Mouse (Mus musculus) heart, embryonic 14.5 days (tissue): Measurements from ENCODE around the gene Zfp113. TPM values are rescaled to one million over a fixed set of nuclear protein-coding genes. Genes with fewer than 3 reads are reported as not detected.

ENCODE experiments used
- ATAC-seq: fragments of 200-750 bp; cut with Nextera tagmentation; 2 replicates; pipeline ENCODE4 v1.8.0; 2017; ENCODE audit warnings: low read depth, moderate TSS enrichment; ENCODE audit not compliant: insufficient number of reproducible peaks, insufficient read depth, low FRiP score
- H3K27ac ChIP-seq, 2 experiments: fragments of 200-500 bp in 1 of 2; fragments of 300-500 bp in 1 of 2; sonication (generic) in 1 of 2; replicated peaks in 1 of 2; 2 replicates each; pipeline ENCODE4 v1.5.1; 2012 to 2014; ENCODE audit warnings: low read depth in 2 of 2, low read length in 2 of 2, control low read depth in 1 of 2, mild to moderate bottlenecking in 1 of 2, mixed read lengths in 1 of 2; ENCODE audit not compliant: control insufficient read depth in 1 of 2, insufficient read depth in 1 of 2
- H3K27me3 ChIP-seq: fragments of 300-500 bp; sonication (generic); 2 replicates; pipeline ENCODE4 v1.6.1; 2014; ENCODE audit warnings: mild to moderate bottlenecking, low read length, control low read depth; ENCODE audit not compliant: control insufficient read depth, insufficient read depth
- H3K36me3 ChIP-seq: fragments of 300-500 bp; sonication (generic); 2 replicates; pipeline ENCODE4 v1.6.1; 2014; ENCODE audit warnings: mild to moderate bottlenecking, control low read depth, low read length, mixed read lengths; ENCODE audit not compliant: control insufficient read depth, insufficient read depth
- H3K4me1 ChIP-seq, 2 experiments: fragments of 200-500 bp in 1 of 2; fragments of 300-500 bp in 1 of 2; sonication (generic) in 1 of 2; 2 replicates each; pipeline ENCODE4 v1.6.1; 2012 to 2014; ENCODE audit warnings: low read length in 2 of 2, control low read depth in 1 of 2, mixed read lengths in 1 of 2; ENCODE audit not compliant: control insufficient read depth in 2 of 2, insufficient read depth in 2 of 2
- H3K4me2 ChIP-seq: fragments of 300-500 bp; sonication (generic); 2 replicates; pipeline ENCODE4 v1.6.1; 2014; ENCODE audit warnings: mild to moderate bottlenecking, low read length
- H3K4me3 ChIP-seq, 2 experiments: fragments of 200-500 bp in 1 of 2; fragments of 300-500 bp in 1 of 2; sonication (generic) in 1 of 2; 2 replicates each; pipeline ENCODE4 v1.5.1; 2012 to 2014; ENCODE audit warnings: low read length in 2 of 2, mild to moderate bottlenecking in 2 of 2, control low read depth in 1 of 2, low read depth in 1 of 2, moderate library complexity in 1 of 2; ENCODE audit not compliant: control insufficient read depth in 1 of 2, insufficient read depth in 1 of 2
- H3K9ac ChIP-seq: fragments of 300-500 bp; sonication (generic); 2 replicates; pipeline ENCODE4 v1.6.1; 2014; ENCODE audit warnings: mild to moderate bottlenecking, low read length
- H3K9me3 ChIP-seq: fragments of 300-500 bp; sonication (generic); 2 replicates; pipeline ENCODE4 v1.6.1; 2016; ENCODE audit warnings: low read length, control low read depth; ENCODE audit not compliant: control insufficient read depth
- WGBS: fragments of 180-500 bp; shearing (Covaris S2); extraction: QIAGEN DNeasy Blood & Tissue Kit; methylation state at CpG from one replicate; pipeline ENCODE4 v1.1.7; 2014; 5-methylcytosine and 5-hydroxymethylcytosine counted together
- microRNA counts: library from miRNA; unstranded; fragments of <30 nt; microRNA quantifications from one replicate; lab custom pipeline; 2016
- microRNA-seq: library from miRNA; unstranded; fragments of <30 nt; microRNA quantifications from one replicate; pipeline ENCODE4, GENCODE M21; 2016
- polyA plus RNA-seq: library from polyadenylated mRNA; unstranded; fragments of >200 nt; fragmentation: Nextera tagmentation; extraction: Ambion mirVana; gene quantifications from 2 replicates; pipeline ENCODE4 v1.2.1, GENCODE M21; 2014

Gene Zfp113
- polyA plus RNA-seq, 1 experiment from 2014 or later, result 10.3 TPM

GRCm38 (mm10) chr5:138104976-138105375 lies 50.6 kb downstream of the Zfp113 start:
- Histone ChIP-seq H3K9me3 (no peaks in the 10 kb centered on the region), H3K4me1 (no peaks in the 10 kb centered on the region), H3K36me3 (peaks cover 50% of the 10 kb centered on the region), H3K4me2 (no peak overlapping the region), H3K4me3 (no peak overlapping the region), H3K9ac (no peak overlapping the region), H3K27ac (no peak overlapping the region), H3K27me3 (no peaks in the 10 kb centered on the region)
- WGBS, result 94% methylated on average over 2 of the region's 2 CpGs
- no peak for ATAC-seq

DNA sequence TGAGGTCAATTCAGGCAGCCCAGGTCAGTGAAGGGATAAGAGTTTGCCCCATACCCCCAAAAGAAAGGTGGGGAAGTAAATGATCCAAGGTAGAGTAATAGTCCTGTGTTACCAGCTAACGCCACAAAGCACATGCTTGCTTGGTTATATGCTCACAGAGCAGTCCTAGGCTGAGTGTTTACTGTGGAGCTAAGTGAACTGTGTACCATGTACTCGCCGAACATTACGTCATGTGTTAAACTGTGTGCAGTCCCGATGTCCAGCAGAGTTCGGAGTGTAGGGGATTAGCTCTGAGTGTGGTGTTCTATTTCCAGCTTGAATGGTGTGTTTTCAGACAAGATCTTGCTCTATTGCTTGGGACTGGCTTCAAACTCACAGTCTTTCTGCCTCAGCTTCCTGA lies 61.1 kb downstream of the Zfp113 start:
- Histone ChIP-seq H3K9ac (no peak overlapping the region), H3K36me3 (peaks cover 68% of the 10 kb centered on the region), H3K4me3 (no peak overlapping the region), H3K4me2 (no peak overlapping the region), H3K27ac (no peak overlapping the region), H3K27me3 (no peaks in the 10 kb centered on the region), H3K4me1 (peaks cover 0 to 3% of the 10 kb centered on the region in 2 experiments; a peak in 1 of 4 replicates), H3K9me3 (no peaks in the 10 kb centered on the region)
- ATAC-seq, result no peak
- WGBS, result 89% methylated on average over 6 of the region's 6 CpGs

DNA sequence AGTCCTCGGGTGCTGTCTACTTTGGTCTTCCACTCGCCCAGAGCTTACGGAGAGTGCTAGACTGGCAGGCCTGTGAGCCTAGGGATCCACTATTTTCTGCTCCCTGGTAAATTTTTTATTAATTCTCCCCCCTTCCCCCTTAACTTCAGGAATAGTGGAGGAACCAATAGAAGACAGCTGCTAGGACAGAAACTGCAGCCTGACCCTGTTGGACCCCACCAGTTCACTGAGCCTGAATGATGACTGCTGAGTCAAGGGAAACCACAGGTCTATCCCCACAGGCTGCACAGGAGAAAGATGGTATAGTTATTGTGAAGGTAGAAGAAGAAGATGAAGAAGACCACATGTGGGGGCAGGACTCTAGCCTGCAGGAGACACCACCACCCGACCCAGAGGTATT lies 62.8 kb downstream of the Zfp113 start:
- Histone ChIP-seq H3K36me3 (peaks cover 65% of the 10 kb centered on the region), H3K27me3 (no peaks in the 10 kb centered on the region), H3K4me2 (no peak overlapping the region), H3K9me3 (no peaks in the 10 kb centered on the region), H3K4me1 (peaks cover 0 to 3% of the 10 kb centered on the region in 2 experiments; a peak in 1 of 4 replicates), H3K4me3 (no peak overlapping the region), H3K27ac (peak overlapping the region in 1 of 2 experiments; percentile 3; a peak in 1 of 4 replicates), H3K9ac (no peak overlapping the region)
- WGBS, result 97% methylated on average over 4 of the region's 4 CpGs
- ATAC-seq, result no peak

DNA sequence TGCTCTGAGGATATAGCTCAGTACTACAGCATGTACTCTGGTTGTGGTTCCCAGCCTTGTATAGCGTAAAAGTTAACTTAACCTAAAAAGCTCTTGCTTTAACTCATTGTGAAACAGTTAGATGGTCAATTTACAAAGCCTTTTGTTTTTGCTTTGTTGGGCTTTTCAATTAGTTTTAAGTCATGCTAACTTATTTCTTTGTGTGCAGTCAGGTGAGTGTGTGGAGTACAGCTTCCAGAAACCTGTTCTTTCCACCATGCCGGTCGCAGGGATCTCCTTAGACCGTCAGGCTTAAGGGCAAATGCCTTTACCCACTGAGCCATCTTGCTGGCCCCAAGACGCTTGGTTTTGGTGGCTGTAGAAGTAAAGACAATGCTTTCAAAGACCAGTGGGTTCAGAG lies 64.8 kb downstream of the Zfp113 start:
- no peaks in the 10 kb centered on the region for H3K27me3 ChIP-seq
- H3K27ac ChIP-seq, result no peak overlapping the region
- H3K9me3 ChIP-seq, result no peaks in the 10 kb centered on the region
- H3K4me1 ChIP-seq, result peaks cover 0 to 13% of the 10 kb centered on the region in 2 experiments; a peak in 2 of 4 replicates
- no peak for ATAC-seq
- no peak overlapping the region for H3K4me2 ChIP-seq
- H3K9ac ChIP-seq, result no peak overlapping the region
- peaks cover 54% of the 10 kb centered on the region for H3K36me3 ChIP-seq
- H3K4me3 ChIP-seq, result no peak overlapping the region
- 92% methylated on average over 5 of the region's 5 CpGs for WGBS

GRCm38 (mm10) chr5:138090271-138090670 lies 65.3 kb downstream of the Zfp113 start:
- Histone ChIP-seq H3K27me3 (no peaks in the 10 kb centered on the region), H3K4me3 (no peak overlapping the region), H3K4me2 (no peak overlapping the region), H3K9ac (no peak overlapping the region), H3K9me3 (no peaks in the 10 kb centered on the region), H3K27ac (no peak overlapping the region), H3K4me1 (peaks cover 0 to 13% of the 10 kb centered on the region in 2 experiments; a peak in 2 of 4 replicates), H3K36me3 (peaks cover 49% of the 10 kb centered on the region)
- WGBS, result 85% methylated on average over 3 of the region's 3 CpGs
- no peak for ATAC-seq

MicroRNAs within 50 kb of the gene (microRNA counts, 519-probe panel; counts per million panel counts)
- microRNA mmu-miR-106b (lab: Ali Mortazavi, UCI) (6,516 counts per million, percentile 91 among the panel's probes with 10 or more counts), microRNA mmu-miR-25 (lab: Ali Mortazavi, UCI) (6,992 counts per million, percentile 93 among the panel's probes with 10 or more counts), microRNA mmu-miR-93 (lab: Ali Mortazavi, UCI) (6,297 counts per million, percentile 90 among the panel's probes with 10 or more counts)

Small RNAs within 50 kb of the gene (microRNA-seq; reads per million reads assigned to microRNA genes)
- gene Mir106b (3,860 reads per million, percentile 90 among the genes with 10 or more reads in this experiment), gene Mir25 (526 reads per million, percentile 74 among the genes with 10 or more reads in this experiment), gene Mir93 (5,507 reads per million, percentile 93 among the genes with 10 or more reads in this experiment)

Other genes with a start within 250 kb of the Zfp113 start
- gene Cyp3a13, start 234.1 kb downstream of the Zfp113 start, polyA plus RNA-seq, result not detected in 2 replicates
- gene Gjc3, start 192.6 kb downstream of the Zfp113 start, polyA plus RNA-seq, result 0.11 TPM in 1 of 2 replicates, not detected in the other
- not detected in 2 replicates for gene Azgp1, start 174.2 kb downstream of the Zfp113 start, polyA plus RNA-seq
- gene Smok3a, start 134.5 kb downstream of the Zfp113 start, polyA plus RNA-seq, result not detected in 2 replicates
- not detected in 2 replicates for gene Smok3b, start 134.3 kb downstream of the Zfp113 start, polyA plus RNA-seq
- not detected in 2 replicates for gene Smok3c, start 102.5 kb downstream of the Zfp113 start, polyA plus RNA-seq
- gene Zkscan1, start 70.7 kb downstream of the Zfp113 start, polyA plus RNA-seq, result 13.3 and 13.8 TPM in 2 replicates
- 40.0 and 40.4 TPM in 2 replicates for gene Zscan21, start 38.8 kb downstream of the Zfp113 start, polyA plus RNA-seq
- gene Cops6, start 5.3 kb upstream of the Zfp113 start, polyA plus RNA-seq, result 242 and 254 TPM in 2 replicates
- 9.4 and 9.6 TPM in 2 replicates for gene Ap4m1, start 16.3 kb upstream of the Zfp113 start, polyA plus RNA-seq
- gene Mcm7, start 16.7 kb upstream of the Zfp113 start, polyA plus RNA-seq, result 89.0 and 102 TPM in 2 replicates
- gene Taf6, start 31.7 kb upstream of the Zfp113 start, polyA plus RNA-seq, result 65.2 and 66.0 TPM in 2 replicates
- gene Cnpy4, start 31.7 kb upstream of the Zfp113 start, polyA plus RNA-seq, result 18.5 and 22.8 TPM in 2 replicates
- gene Mblac1, start 38.6 kb upstream of the Zfp113 start, polyA plus RNA-seq, result 6.1 and 6.5 TPM in 2 replicates
- not detected in 2 replicates for gene Nxpe5, start 70.2 kb upstream of the Zfp113 start, polyA plus RNA-seq
- 80.5 and 93.6 TPM in 2 replicates for gene Lamtor4, start 99.7 kb upstream of the Zfp113 start, polyA plus RNA-seq
- 2.9 and 3.3 TPM in 2 replicates for gene BC037034, start 108.3 kb upstream of the Zfp113 start, polyA plus RNA-seq
- gene Gal3st4, start 117.1 kb upstream of the Zfp113 start, polyA plus RNA-seq, result 0.57 and 0.75 TPM in 2 replicates
- gene Gm43720, start 124.2 kb upstream of the Zfp113 start, polyA plus RNA-seq, result 0.05 TPM in 1 of 2 replicates, not detected in the other
- 1.3 and 1.5 TPM in 2 replicates for gene Gpc2, start 124.3 kb upstream of the Zfp113 start, polyA plus RNA-seq
- gene Stag3, start 124.5 kb upstream of the Zfp113 start, polyA plus RNA-seq, result 2.0 and 2.1 TPM in 2 replicates
- gene Pvrig, start 186.2 kb upstream of the Zfp113 start, polyA plus RNA-seq, result 0.26 TPM in 1 of 2 replicates, not detected in the other